Mouse (Mus musculus) forebrain, embryonic 13.5 days (tissue): Measurements from ENCODE around the gene P2ry14. TPM values are rescaled to one million over a fixed set of nuclear protein-coding genes. Genes with fewer than 3 reads are reported as not detected.

Experiments used
- polyA plus RNA-seq: library from polyadenylated mRNA; unstranded; fragments of >200 nt; fragmentation: Nextera tagmentation; extraction: Ambion mirVana; gene quantifications from 2 replicates; pipeline ENCODE4 v1.2.1, GENCODE M21; 2015

Gene P2ry14
- polyA plus RNA-seq, 1 experiment from 2014 or later: 2.9 TPM

Other genes starting within 250 kb of the P2ry14 start
- gene Med12l, start 147.8 kb downstream of the P2ry14 start, polyA plus RNA-seq: 3.5 and 3.7 TPM in 2 replicates
- gene Gpr171, start 51.8 kb downstream of the P2ry14 start, polyA plus RNA-seq: 1.1 and 1.7 TPM in 2 replicates
- gene Gpr87, start 41.5 kb upstream of the P2ry14 start, polyA plus RNA-seq: 0.15 TPM in 1 of 2 replicates, not detected in the other
- 0.94 and 1.2 TPM in 2 replicates for gene P2ry13, start 57.3 kb upstream of the P2ry14 start, polyA plus RNA-seq
- 4.5 and 4.9 TPM in 2 replicates for gene P2ry12, start 109.3 kb upstream of the P2ry14 start, polyA plus RNA-seq
- gene Igsf10, start 190.8 kb upstream of the P2ry14 start, polyA plus RNA-seq: 2.2 and 2.3 TPM in 2 replicates